Mouse (Mus musculus): ENCODE measurements around the gene Irf4.

DNA sequence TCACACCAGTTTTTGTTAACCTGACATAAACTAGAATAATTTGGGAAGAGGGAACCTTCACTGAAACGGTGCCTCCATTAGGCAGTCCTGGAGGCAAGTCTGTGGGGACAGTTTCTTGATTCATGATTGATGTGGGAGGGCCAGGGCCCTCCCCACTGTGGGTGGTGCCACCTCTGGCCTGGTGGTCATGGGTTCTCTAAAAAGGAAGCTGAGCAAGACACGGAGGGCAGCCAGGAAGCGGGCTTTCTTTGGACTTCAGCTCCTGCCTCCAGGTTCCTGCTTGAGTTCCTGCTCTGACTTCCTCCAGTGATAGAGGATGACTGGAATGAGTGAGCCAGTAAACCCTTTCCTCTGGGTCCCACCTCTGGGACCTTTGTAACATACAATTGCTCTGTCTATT lies 39.4 kb downstream of the Irf4 start:
- TF ChIP-seq CTCF (IDR thresholded peaks at IDR 0.05; ENCODE audit: insufficient read depth, low read length), result no peak
- no peak for TF ChIP-seq POLR2A (IDR thresholded peaks at IDR 0.05; ENCODE audit: borderline replicate concordance, extremely low read depth, low read depth, low read length)

All from lung, adult 2 months (tissue).